Mouse (Mus musculus) bone marrow, adult 2 months (tissue): ENCODE measurements around the gene Anapc11.

ENCODE experiments used
- CTCF ChIP-seq: fragments of 200-500 bp; IDR thresholded peaks from 2 replicates; pipeline ENCODE4 v1.5.1; 2011; ENCODE audit warnings: low read length, control low read depth; ENCODE audit not compliant: control insufficient read depth, insufficient read depth
- POLR2A ChIP-seq: fragments of 200-500 bp; IDR thresholded peaks from 2 replicates; pipeline ENCODE4 v1.6.1; 2011; ENCODE audit warnings: low read depth, mild to moderate bottlenecking, control low read depth, low read length, borderline replicate concordance; ENCODE audit not compliant: control insufficient read depth

DNA sequence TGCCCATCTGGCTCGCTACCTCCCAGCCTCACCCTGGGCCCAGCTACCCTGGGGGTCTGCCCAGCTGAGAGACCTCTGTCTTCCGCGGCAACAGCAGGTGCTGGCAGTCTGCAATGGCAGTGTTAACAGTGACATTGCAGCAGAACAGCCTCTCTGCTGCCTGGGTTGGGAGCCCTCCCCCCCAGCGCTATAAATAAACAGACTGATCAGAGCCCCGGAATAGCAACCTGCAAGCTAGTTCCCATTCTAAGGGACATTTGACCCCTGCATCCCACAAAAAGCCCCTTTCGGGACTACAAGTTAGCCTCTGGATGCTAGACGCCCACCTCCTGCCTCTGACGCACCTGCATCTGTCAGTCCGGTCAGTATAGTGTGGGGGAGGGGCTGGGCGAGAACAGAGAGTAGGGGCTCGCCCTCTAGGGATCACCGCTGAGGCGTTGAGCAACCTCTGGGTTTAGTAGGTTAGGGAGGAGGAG lies 49.8 kb downstream of the Anapc11 start, which contains the start of gene Myadml2:
- TF ChIP-seq POLR2A (no peak), CTCF (no peak)
